Mouse (Mus musculus): ENCODE data around the gene Stard3.
A peak's percentile ranks its signal among the peaks of the same experiment; 100 is the strongest.

Stard3 gene

GRCm38 (mm10) chr11:98329081-98329959 is 28.8 kb upstream of the Stard3 start, which contains the start of gene Neurod2:
TSS of gene Neurod2 (minus strand) at chr11:98329648.
- no peak for DNase-seq (ENCODE audit: low spot score in 2 of 2)

GRCm38 (mm10) chr11:98329960-98330744 is 28.0 kb upstream of the Stard3 start:
- no peak for DNase-seq (ENCODE audit: low spot score in 2 of 2)

- DNase-seq (ENCODE audit: low spot score in 2 of 2): no peak
Observed at GRCm38 (mm10) chr11:98330745-98331204, 27.4 kb upstream of the Stard3 start.

GRCm38 (mm10) chr11:98331401-98331800 is 26.8 kb upstream of the Stard3 start:
- no peak for DNase-seq (ENCODE audit: low spot score in 2 of 2)

GRCm38 (mm10) chr11:98332186-98332585 is 26.0 kb upstream of the Stard3 start:
- no peak for DNase-seq (ENCODE audit: low spot score in 2 of 2)

GRCm38 (mm10) chr11:98332841-98333240 is 25.3 kb upstream of the Stard3 start:
- DNase-seq (ENCODE audit: low spot score in 2 of 2): no peak

- DNase-seq (ENCODE audit: low spot score in 2 of 2): no peak
Observed at GRCm38 (mm10) chr11:98333263-98333696, 24.9 kb upstream of the Stard3 start.

- no peak for DNase-seq (ENCODE audit: low spot score in 2 of 2)
Observed at GRCm38 (mm10) chr11:98333981-98334741, 24.0 kb upstream of the Stard3 start.

- DNase-seq (ENCODE audit: low spot score in 2 of 2): no peak
Observed at GRCm38 (mm10) chr11:98335250-98335649, 22.9 kb upstream of the Stard3 start.

- no peak for DNase-seq (ENCODE audit: low spot score in 2 of 2)
Observed at GRCm38 (mm10) chr11:98336245-98337107, 21.7 kb upstream of the Stard3 start.

- no peak for DNase-seq (ENCODE audit: low spot score in 2 of 2)
Observed at GRCm38 (mm10) chr11:98338507-98338961, 19.6 kb upstream of the Stard3 start.

- DNase-seq (ENCODE audit: low spot score in 2 of 2): no peak
Observed at GRCm38 (mm10) chr11:98339071-98339501, 19.1 kb upstream of the Stard3 start.

GRCm38 (mm10) chr11:98339679-98340287 is 18.4 kb upstream of the Stard3 start:
- DNase-seq (ENCODE audit: low spot score in 2 of 2): no peak

GRCm38 (mm10) chr11:98340597-98340996 is 17.6 kb upstream of the Stard3 start:
- no peak for DNase-seq (ENCODE audit: low spot score in 2 of 2)

- no peak for DNase-seq (ENCODE audit: low spot score in 2 of 2)
Observed at GRCm38 (mm10) chr11:98341174-98341573, 17.0 kb upstream of the Stard3 start.

- peak; percentile 80 to 92 for DNase-seq (ENCODE audit: low spot score in 2 of 2)
Observed at GRCm38 (mm10) chr11:98342000-98342945, 15.9 kb upstream of the Stard3 start.

- DNase-seq (ENCODE audit: low spot score in 2 of 2): peak; percentile 44 to 64
Observed at GRCm38 (mm10) chr11:98345253-98345652, 12.9 kb upstream of the Stard3 start.

- DNase-seq (ENCODE audit: low spot score in 2 of 2): no peak
Observed at GRCm38 (mm10) chr11:98346168-98346567, 12.0 kb upstream of the Stard3 start.
